Mouse (Mus musculus) gastrocnemius, adult 2 months (tissue): ENCODE data around the gene D230025D16Rik. TPM values are rescaled to one million over a fixed set of nuclear protein-coding genes. Genes with fewer than 3 reads are reported as not detected.

Experiments used
- DNase-seq: peaks from one replicate; pipeline ENCODE4 v3.0.0; 2022
- H3K27ac ChIP-seq: fragments of 200-600 bp; 2 replicates; pipeline ENCODE4 v1.8.1; 2022; ENCODE audit warnings: mild to moderate bottlenecking
- H3K4me3 ChIP-seq: fragments of 200-600 bp; 2 replicates; pipeline ENCODE4 v1.8.1; 2022; ENCODE audit warnings: mild to moderate bottlenecking, moderate library complexity
- CTCF ChIP-seq: fragments of 200-600 bp; IDR thresholded peaks from 2 replicates; pipeline ENCODE4 v1.8.1; 2022; ENCODE audit warnings: antibody characterized with exemption, mild to moderate bottlenecking, moderate library complexity
- intact Hi-C: fragments of 180-260 bp; cut with DNase I; formaldehyde crosslinking; loops from one replicate; pipeline ENCODE4 v1.15.1; 2025
- total RNA-seq, 2 experiments: library from RNA; stranded (reverse); gene quantifications; 2 replicates each; pipeline ENCODE4 v1.2.3; 2021

D230025D16Rik gene
- total RNA-seq, 2 experiments from 2014 or later: 28.1 to 33.1 TPM

DNA sequence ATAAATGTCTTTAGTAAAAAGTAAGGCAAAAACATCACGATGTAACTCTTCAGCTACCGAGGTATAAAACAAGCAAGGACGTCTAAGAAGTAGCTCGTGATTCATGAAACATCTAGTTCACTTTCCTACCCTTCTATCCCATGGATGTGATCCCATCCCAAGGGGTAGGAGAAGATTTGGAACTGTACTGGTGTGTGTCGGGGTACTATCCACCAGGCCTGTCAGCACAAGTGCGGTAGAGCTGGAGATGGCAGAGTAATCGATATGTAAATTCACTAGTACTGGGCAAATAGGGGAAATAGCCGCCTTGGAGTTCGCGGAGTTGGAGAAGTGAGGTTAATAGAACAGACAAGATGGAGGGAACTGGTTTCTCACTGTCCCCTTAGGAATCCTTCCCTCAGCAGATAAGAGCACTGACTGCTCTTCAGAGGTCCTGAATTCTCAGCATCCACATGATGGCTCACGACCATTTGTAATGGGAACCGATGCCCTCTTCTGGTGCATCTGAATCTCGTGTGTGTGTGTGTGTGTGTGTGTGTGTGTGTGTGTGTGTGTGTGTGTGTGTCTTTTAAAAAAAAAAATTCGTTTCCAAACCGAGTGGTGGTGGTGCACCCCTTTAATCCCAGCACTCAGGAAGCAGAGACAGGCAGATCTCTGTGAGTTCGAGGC lies 38.4 kb downstream of the D230025D16Rik start:
- H3K4me3 ChIP-seq: peak overlapping the region; percentile 90
- no peak for DNase-seq
- TF ChIP-seq CTCF: no peak
- H3K27ac ChIP-seq: no peak overlapping the region
- intact Hi-C loops: no loop called here

GRCm38 (mm10) chr8:105264024-105264982 lies 39.4 kb downstream of the D230025D16Rik start, which contains the start of the genes Tradd and Fbxl8:
Gene Tradd (minus strand): TSS chr8:105264609.
Gene Fbxl8 (plus strand): TSS chr8:105264648.
- Histone ChIP-seq H3K4me3 (peak within 1 kb of the TSS; percentile 90), H3K27ac (peak within 1 kb of the TSS; percentile 82)
- intact Hi-C loops: no loop called here
- peak; percentile 88 for DNase-seq
- TF ChIP-seq CTCF: no peak; the same call in 1 of the 2 replicates

DNA sequence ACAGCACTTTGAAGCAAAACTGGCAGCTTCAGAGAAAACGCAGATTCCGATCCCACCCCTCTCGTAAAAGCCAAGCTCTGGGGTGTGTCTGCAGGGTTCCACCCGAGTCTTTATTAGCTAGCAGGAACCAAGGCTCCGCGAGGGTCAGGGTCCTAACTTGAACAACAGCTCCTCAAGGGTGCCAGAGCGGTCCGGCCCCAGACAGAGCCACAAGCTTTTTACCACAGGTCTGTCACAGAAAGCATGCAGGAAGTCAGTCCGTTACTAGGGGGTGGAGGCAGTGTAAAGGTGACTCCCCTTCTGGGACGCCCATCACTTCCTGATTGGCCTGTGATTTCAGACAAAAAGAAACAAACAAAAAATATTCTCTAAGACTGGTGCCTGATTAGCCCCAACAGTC lies 40.2 kb downstream of the D230025D16Rik start:
- no peak for DNase-seq
- intact Hi-C loops: no loop called here
- H3K27ac ChIP-seq: peak overlapping the region; percentile 82
- TF ChIP-seq CTCF: no peak
- peak overlapping the region; percentile 90 for H3K4me3 ChIP-seq

GRCm38 (mm10) chr8:105266775-105267174 lies 41.8 kb downstream of the D230025D16Rik start:
- TF ChIP-seq CTCF: no peak
- intact Hi-C loops: no loop called here
- H3K4me3 ChIP-seq: no peak overlapping the region

GRCm38 (mm10) chr8:105268342-105269074 lies 43.6 kb downstream of the D230025D16Rik start:
- no peak for TF ChIP-seq CTCF
- intact Hi-C loops: no loop called here
- DNase-seq: no peak

More at GRCm38 (mm10) chr8:105266775-105267174, 41.8 kb downstream of the D230025D16Rik start:
- DNase-seq: no peak
- no peak overlapping the region for H3K27ac ChIP-seq

GRCm38 (mm10) chr8:105269075-105269458 lies 44.1 kb downstream of the D230025D16Rik start:
- Histone ChIP-seq H3K27ac (peak overlapping the region; percentile 92), H3K4me3 (peak overlapping the region; percentile 81)
- intact Hi-C loops: no loop called here
- no peak for DNase-seq
- no peak for TF ChIP-seq CTCF

More at GRCm38 (mm10) chr8:105268342-105269074, 43.6 kb downstream of the D230025D16Rik start:
- H3K27ac ChIP-seq: peak overlapping the region; percentile 92
- peak overlapping the region; percentile 81 for H3K4me3 ChIP-seq

- peak within 1 kb of the TSS; percentile 81 for H3K4me3 ChIP-seq
- peak; percentile 91 for DNase-seq
- intact Hi-C loops: no loop called here
- no peak for TF ChIP-seq CTCF
- H3K27ac ChIP-seq: peak within 1 kb of the TSS; percentile 92
Observed at GRCm38 (mm10) chr8:105269461-105269947, 44.6 kb downstream of the D230025D16Rik start, which contains the start of gene Hsf4. Gene Hsf4 (plus strand): TSS chr8:105269801.

GRCm38 (mm10) chr8:105270101-105270915 lies 45.4 kb downstream of the D230025D16Rik start:
- peak overlapping the region; percentile 81 for H3K4me3 ChIP-seq
- peak overlapping the region; percentile 92 for H3K27ac ChIP-seq
- intact Hi-C loops: loop anchor here (10.0 kb wide), 1 partner anchor 616 kb away; no protein-coding TSS in a partner anchor
- DNase-seq: no peak
- TF ChIP-seq CTCF: no peak

DNA sequence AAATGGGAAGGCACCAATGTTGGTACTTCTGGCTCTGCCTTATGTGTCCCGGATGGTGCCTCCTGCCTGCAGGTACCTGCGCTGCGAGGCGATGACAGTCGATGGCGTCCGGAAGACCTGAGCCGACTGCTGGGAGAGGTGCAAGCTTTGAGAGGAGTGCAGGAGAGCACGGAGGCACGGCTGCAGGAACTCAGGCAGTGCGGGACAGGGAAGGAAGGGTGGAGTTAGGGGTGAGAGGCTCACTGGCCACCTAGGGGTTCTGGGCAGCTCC lies 45.9 kb downstream of the D230025D16Rik start:
- Histone ChIP-seq H3K27ac (no peak overlapping the region), H3K4me3 (no peak overlapping the region)
- no peak for TF ChIP-seq CTCF
- intact Hi-C loops: loop anchor here (10.0 kb wide), 1 partner anchor 616 kb away; no protein-coding TSS in a partner anchor
- no peak for DNase-seq

- intact Hi-C loops: loop anchor here (10.0 kb wide), 1 partner anchor 621 kb away; no protein-coding TSS in a partner anchor
- peak; percentile 21 for DNase-seq
- no peak for TF ChIP-seq CTCF
- Histone ChIP-seq H3K27ac (peak overlapping the region; percentile 94), H3K4me3 (peak overlapping the region; percentile 81)
Observed at GRCm38 (mm10) chr8:105275387-105275786, 50.4 kb downstream of the D230025D16Rik start.

- Histone ChIP-seq H3K27ac (peak within 1 kb of the TSS; percentile 94), H3K4me3 (peak within 1 kb of the TSS; percentile 81)
- DNase-seq: no peak
- intact Hi-C loops: loop anchor here (10.0 kb wide), 1 partner anchor 621 kb away; no protein-coding TSS in a partner anchor
- no peak for TF ChIP-seq CTCF
Observed at GRCm38 (mm10) chr8:105275840-105276239, 50.9 kb downstream of the D230025D16Rik start, which contains the start of gene Nol3. Gene Nol3 (plus strand): TSS chr8:105276140.
